Mouse (Mus musculus) liver, embryonic 14.5 days (tissue): ENCODE data around the gene Mucl2. TPM values are rescaled to one million over a fixed set of nuclear protein-coding genes. Genes with fewer than 3 reads are reported as not detected.
"Not testable (repeated sequence)": the region's sequence is repeated elsewhere in the genome, so short reads cannot be mapped to it uniquely, and the experiment has no call there.

Source experiments
- ATAC-seq: fragments of 200-750 bp; cut with Nextera tagmentation; 2 replicates; pipeline ENCODE4 v1.8.0; 2017; ENCODE audit warnings: moderate number of reproducible peaks, mild to moderate bottlenecking, moderate library complexity; ENCODE audit not compliant: insufficient read depth
- DNase-seq, 3 experiments: peaks; one replicate each; pipeline ENCODE4 v3.0.0-alpha.2; 2012 to 2013; ENCODE audit warnings: low read depth in 3 of 3, low spot score in 3 of 3
- H3K27ac ChIP-seq: fragments of 300-500 bp; sonication (generic); 2 replicates; pipeline ENCODE4 v1.5.1; 2014; ENCODE audit warnings: moderate library complexity, mild to moderate bottlenecking, control low read depth, inconsistent platforms
- H3K27me3 ChIP-seq: fragments of 300-500 bp; sonication (generic); 2 replicates; pipeline ENCODE4 v1.6.1; 2014; ENCODE audit warnings: mild to moderate bottlenecking, low read length, moderate library complexity; ENCODE audit not compliant: control insufficient read depth, insufficient read depth
- H3K36me3 ChIP-seq: fragments of 300-500 bp; sonication (generic); replicated peaks from 2 replicates; pipeline ENCODE4 v1.6.1; 2014; ENCODE audit warnings: low read depth; ENCODE audit not compliant: control insufficient read depth, insufficient read depth
- H3K4me1 ChIP-seq, 2 experiments: fragments of 200-500 bp in 1 of 2; fragments of 300-500 bp in 1 of 2; sonication (generic) in 1 of 2; replicated peaks; 2 replicates each; pipeline ENCODE4 v1.6.1; 2012 to 2014; ENCODE audit warnings: antibody characterized with exemption in 1 of 2, inconsistent platforms in 1 of 2, low read length in 1 of 2; ENCODE audit not compliant: control insufficient read depth in 2 of 2, insufficient read depth in 2 of 2
- H3K4me2 ChIP-seq: fragments of 300-500 bp; sonication (generic); 2 replicates; pipeline ENCODE4 v1.6.1; 2014; ENCODE audit warnings: low read depth, mild to moderate bottlenecking, control low read depth, moderate library complexity
- H3K4me3 ChIP-seq, 2 experiments: fragments of 200-500 bp in 1 of 2; fragments of 300-500 bp in 1 of 2; sonication (generic) in 1 of 2; 2 replicates each; pipeline ENCODE4 v1.5.1; 2012 to 2014; ENCODE audit warnings: low read depth in 2 of 2, low read length in 2 of 2, mild to moderate bottlenecking in 2 of 2, control low read depth in 1 of 2, inconsistent platforms in 1 of 2, moderate library complexity in 1 of 2; ENCODE audit not compliant: insufficient read depth in 1 of 2
- H3K9ac ChIP-seq: fragments of 300-500 bp; sonication (generic); replicated peaks from 2 replicates; pipeline ENCODE4 v1.6.1; 2014; ENCODE audit warnings: mild to moderate bottlenecking, control low read depth, moderate library complexity
- H3K9me3 ChIP-seq: fragments of 300-500 bp; sonication (generic); 2 replicates; pipeline ENCODE4 v1.6.1; 2016; ENCODE audit warnings: low read length, mixed read lengths; ENCODE audit not compliant: control insufficient read depth
- CTCF ChIP-seq: IDR thresholded peaks from 2 replicates; pipeline ENCODE4 v1.5.1; 2016; ENCODE audit warnings: antibody characterized with exemption, low read depth, control low read depth
- EP300 ChIP-seq: IDR thresholded peaks from 2 replicates; pipeline ENCODE4 v1.6.1; 2016; ENCODE audit warnings: antibody characterized with exemption, low read depth
- WGBS: fragments of 180-500 bp; shearing (Covaris S2); extraction: QIAGEN DNeasy Blood & Tissue Kit; methylation state at CpG from one replicate; pipeline ENCODE4 v1.1.7; 2014; ENCODE audit not compliant: insufficient replicate concordance; 5-methylcytosine and 5-hydroxymethylcytosine counted together
- microRNA-seq: library from miRNA; unstranded; fragments of <30 nt; microRNA quantifications from one replicate; pipeline ENCODE4, GENCODE M21; 2016
- polyA plus RNA-seq, 2 experiments: library from polyadenylated mRNA; depleted of rRNA in 1 of 2; stranded (reverse) in 1 of 2; unstranded in 1 of 2; fragments of >200 nt; fragmentation: Nextera tagmentation in 1 of 2; extraction: Ambion mirVana in 1 of 2; gene quantifications; 2 replicates each; pipeline versions ENCODE4 v1.2.1 to v1.2.3; 2012 to 2014

Gene Mucl2
- polyA plus RNA-seq (2012; rRNA removed), result not detected in 2 replicates
- polyA plus RNA-seq (2014; fragmentation: Nextera tagmentation; extraction: Ambion mirVana), result not detected in 2 replicates

DNA sequence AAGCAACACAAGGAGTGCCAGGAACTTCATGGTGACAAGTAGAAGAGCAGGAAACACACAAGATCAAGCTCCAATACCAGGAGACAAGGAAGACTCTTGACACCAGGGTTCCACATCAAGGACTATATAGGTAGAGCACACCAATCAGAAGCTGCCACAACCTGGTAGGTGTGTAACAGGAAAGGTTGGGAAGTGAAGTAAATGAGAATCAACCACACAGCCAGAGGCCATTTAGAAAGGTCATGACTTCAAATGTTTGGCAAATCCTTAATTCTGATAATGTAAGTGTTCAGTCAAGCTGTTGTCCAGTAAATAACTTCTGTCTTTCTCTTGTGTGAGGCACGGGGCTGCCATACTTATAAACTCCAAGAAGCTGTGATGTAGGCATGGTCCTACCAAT lies at the start of gene Mucl2:
TSS of gene Mucl2 (minus strand) at position 101 of the 400 bp plus-strand sequence.
- ATAC-seq (no peak), DNase-seq (no peak)
- WGBS, result 55% methylated on average over 1 of the region's 1 CpGs
- Histone ChIP-seq H3K4me1 (no peaks in the 10 kb centered on the region), H3K9me3 (no peaks in the 10 kb centered on the region), H3K36me3 (no peaks in the 10 kb centered on the region), H3K27me3 (no peaks in the 10 kb centered on the region), H3K4me2 (no peak within 1 kb of the TSS), H3K4me3 (no peak within 1 kb of the TSS), H3K27ac (no peak within 1 kb of the TSS), H3K9ac (no peak within 1 kb of the TSS)
- TF ChIP-seq EP300 (no peak), CTCF (no peak)

- DNase-seq, ATAC-seq, H3K4me3 ChIP-seq, H3K9me3 ChIP-seq, H3K4me2 ChIP-seq, H3K27me3 ChIP-seq, H3K9ac ChIP-seq, H3K27ac ChIP-seq, H3K4me1 ChIP-seq, H3K36me3 ChIP-seq: not testable (repeated sequence)
- WGBS, result 22% methylated on average over 1 of the region's 1 CpGs
Observed at GRCm38 (mm10) chr15:103913061-103913460, 13.9 kb upstream of the Mucl2 start.

Small RNAs within 50 kb of the gene (microRNA-seq; reads per million reads assigned to microRNA genes)
- gene Gm22852, result not detected

Other genes with a start within 250 kb of the Mucl2 start
- gene Mucl1, start 143.8 kb downstream of the Mucl2 start, polyA plus RNA-seq (2012; rRNA removed), result not detected in 2 replicates
- not detected in 2 replicates for gene Mucl1, start 143.8 kb downstream of the Mucl2 start, polyA plus RNA-seq (2014; fragmentation: Nextera tagmentation; extraction: Ambion mirVana)